Mouse (Mus musculus) layer of hippocampus, postnatal 25 days (tissue): Measurements from ENCODE around the gene Ripply2. TPM values are rescaled to one million over a fixed set of nuclear protein-coding genes. Genes with fewer than 3 reads are reported as not detected.
"Not testable (repeated sequence)": the region's sequence is repeated elsewhere in the genome, so short reads cannot be mapped to it uniquely, and the experiment has no call there.

Experiments used
- DNase-seq, 2 experiments: peaks; one replicate each; pipeline ENCODE4 v3.0.0; 2022; ENCODE audit warnings: mixed read lengths in 2 of 2, low spot score in 1 of 2; ENCODE audit errors: extremely low spot score in 1 of 2
- total RNA-seq, 2 experiments: library from RNA; stranded (reverse); gene quantifications; 2 replicates each; pipeline ENCODE4 v1.2.3; 2021

The Ripply2 gene
- total RNA-seq, result 10 to 100 TPM; 10.7 TPM

- DNase-seq, result peak; percentile 33 to 56
Observed at GRCm38 (mm10) chr9:87015288-87015937, at the start of gene Ripply2. Gene Ripply2 (plus strand): TSS chr9:87015537.

GRCm38 (mm10) chr9:86972471-86972870 lies 42.9 kb upstream of the Ripply2 start:
- DNase-seq, result not testable (repeated sequence)

GRCm38 (mm10) chr9:86973562-86973961 lies 41.8 kb upstream of the Ripply2 start:
- DNase-seq, result no peak

- no peak for DNase-seq
Observed at GRCm38 (mm10) chr9:86976896-86977295, 38.4 kb upstream of the Ripply2 start.

- DNase-seq, result no peak
Observed at GRCm38 (mm10) chr9:86978257-86978907, 37.0 kb upstream of the Ripply2 start.

GRCm38 (mm10) chr9:86980048-86980447 lies 35.3 kb upstream of the Ripply2 start:
- no peak for DNase-seq

GRCm38 (mm10) chr9:86980942-86981341 lies 34.4 kb upstream of the Ripply2 start:
- DNase-seq, result no peak

GRCm38 (mm10) chr9:86981551-86981950 lies 33.8 kb upstream of the Ripply2 start:
- no peak for DNase-seq

GRCm38 (mm10) chr9:86984583-86984982 lies 30.8 kb upstream of the Ripply2 start:
- no peak for DNase-seq

GRCm38 (mm10) chr9:86985105-86985504 lies 30.2 kb upstream of the Ripply2 start:
- DNase-seq, result no peak

- no peak for DNase-seq
Observed at GRCm38 (mm10) chr9:86986703-86987296, 28.5 kb upstream of the Ripply2 start.

- no peak for DNase-seq
Observed at GRCm38 (mm10) chr9:86989822-86990221, 25.5 kb upstream of the Ripply2 start.

- no peak for DNase-seq
Observed at GRCm38 (mm10) chr9:86991758-86992157, 23.6 kb upstream of the Ripply2 start.

- no peak for DNase-seq
Observed at GRCm38 (mm10) chr9:86997046-86997691, 18.2 kb upstream of the Ripply2 start.

- DNase-seq, result no peak
Observed at GRCm38 (mm10) chr9:86999956-87000582, 15.3 kb upstream of the Ripply2 start.

GRCm38 (mm10) chr9:87004701-87005434 lies 10.5 kb upstream of the Ripply2 start:
- no peak for DNase-seq

- DNase-seq, result no peak
Observed at GRCm38 (mm10) chr9:87005435-87005779, 9.9 kb upstream of the Ripply2 start.

- DNase-seq, result no peak
Observed at GRCm38 (mm10) chr9:87008507-87008906, 6.8 kb upstream of the Ripply2 start.

GRCm38 (mm10) chr9:87008919-87009318 lies 6.4 kb upstream of the Ripply2 start:
- DNase-seq, result no peak

GRCm38 (mm10) chr9:87015938-87016294 lies 579 bp downstream of the Ripply2 start:
- no peak for DNase-seq
